Comparison of ENCODE assay signal across 9 mouse cellular contexts in genomic region chr19:53312951-53313683, GRCm38 (mm10). TPM values are rescaled to one million over a fixed set of nuclear protein-coding genes. Genes with fewer than 3 reads are reported as not detected.
DNase-seq lines count a peak whose midpoint lies in the region; ATAC-seq and TF ChIP-seq lines count a peak whose summit lies in the region.
"Had no signal": no experiment of that assay in that cellular context is flagged by ENCODE, and none has a peak within 500 bp of the region (broad histone marks: within the 10 kb centered on the region; RNA-seq: fewer than 3 reads in every experiment).

No protein-coding gene starts in this region.

- H3K4me2 ChIP-seq in forebrain, embryonic 16.5 days (ENCODE audit: low read length): peak overlapping the region; percentile 74
- peak overlapping the region; percentile 94 for H3K4me2 ChIP-seq in lung, embryonic 15.5 days

- TF ChIP-seq CTCF in ES-Bruce4 (IDR thresholded peaks at IDR 0.05; ENCODE audit: low read depth, low read length): no peak
- TF ChIP-seq CTCF in olfactory bulb, adult 2 months (IDR thresholded peaks at IDR 0.05; ENCODE audit: insufficient read depth, low read depth, low read length): no peak

- no peaks in the 10 kb centered on the region for H3K36me3 ChIP-seq in ES-Bruce4 (ENCODE audit: control insufficient read depth, insufficient read depth, low read length, poor library complexity, severe bottlenecking)
- H3K36me3 ChIP-seq in forebrain, embryonic 16.5 days (ENCODE audit: control insufficient read depth, insufficient read depth): no peaks in the 10 kb centered on the region
- no peaks in the 10 kb centered on the region for H3K36me3 ChIP-seq in lung, embryonic 15.5 days

- TF ChIP-seq EP300 in ES-Bruce4 (IDR thresholded peaks at IDR 0.05; ENCODE audit: insufficient read depth, low read depth, low read length): no peak

- intact Hi-C loops in heart, postnatal 25 days (cut with DNase I): loop anchor here (2.0 to 5.0 kb wide), 4 partner anchors 54 to 276 kb away; partner anchors contain the start of gene Add3

- peaks cover 2% of the 10 kb centered on the region for H3K4me1 ChIP-seq in ES-Bruce4 (ENCODE audit: control insufficient read depth, insufficient read depth, low read length)
- H3K4me1 ChIP-seq in forebrain, embryonic 16.5 days (replicated peaks; ENCODE audit: control insufficient read depth, insufficient read depth, low read length): peaks cover 10% of the 10 kb centered on the region
- H3K4me1 ChIP-seq in lung, embryonic 15.5 days: peaks cover 29% of the 10 kb centered on the region
- peaks cover 21% of the 10 kb centered on the region for H3K4me1 ChIP-seq in olfactory bulb, adult 2 months (ENCODE audit: control insufficient read depth, insufficient read depth, low read length)

- no peak for TF ChIP-seq POLR2A in ES-Bruce4 (IDR thresholded peaks at IDR 0.05; ENCODE audit: insufficient read depth, low read length)
- peak; percentile 62; the same call in 1 of the 2 replicates for TF ChIP-seq POLR2A in olfactory bulb, adult 2 months (IDR thresholded peaks at IDR 0.05; ENCODE audit: insufficient read depth, low read depth, low read length)

- under 1% methylated on average over 62 of the region's 63 CpGs for WGBS in forebrain, embryonic 16.5 days
- under 1% methylated on average over 60 of the region's 63 CpGs for WGBS in lung, embryonic 15.5 days
- WGBS in olfactory bulb, adult 2 months: under 1% methylated on average over 63 of the region's 63 CpGs

- peaks cover 4% of the 10 kb centered on the region; the same call in 1 of the 2 replicates for H3K27me3 ChIP-seq in ES-Bruce4 (ENCODE audit: control insufficient read depth, insufficient read depth, low read length, poor library complexity, severe bottlenecking)
- no peaks in the 10 kb centered on the region for H3K27me3 ChIP-seq in forebrain, embryonic 16.5 days (replicated peaks; ENCODE audit: control insufficient read depth, insufficient read depth, low read length)
- no peaks in the 10 kb centered on the region for H3K27me3 ChIP-seq in lung, embryonic 15.5 days

- peak; percentile 14 for ATAC-seq in forebrain, embryonic 16.5 days
- ATAC-seq in lung, embryonic 15.5 days (ENCODE audit: borderline replicate concordance, extremely low read depth, low FRiP score, low TSS enrichment): peak; percentile 24

- H3K9me3 ChIP-seq in ES-Bruce4 (replicated peaks; ENCODE audit: control insufficient read depth, insufficient read depth, low read length, poor library complexity, severe bottlenecking): no peaks in the 10 kb centered on the region
- H3K9me3 ChIP-seq in forebrain, embryonic 16.5 days (ENCODE audit: control insufficient read depth, low read length): no peaks in the 10 kb centered on the region
- no peaks in the 10 kb centered on the region for H3K9me3 ChIP-seq in lung, embryonic 15.5 days

- H3K4me3 ChIP-seq in ES-Bruce4 (ENCODE audit: low read depth, low read length): peak overlapping the region; percentile 85
- peak overlapping the region; percentile 94 for H3K4me3 ChIP-seq in forebrain, embryonic 16.5 days (replicated peaks; ENCODE audit: low read length)
- peak overlapping the region; percentile 93 for H3K4me3 ChIP-seq in lung, embryonic 15.5 days
- H3K4me3 ChIP-seq in olfactory bulb, adult 2 months (ENCODE audit: insufficient read depth, low read depth, low read length): peak overlapping the region; percentile 98

- DNase-seq in cerebellum, adult 11 months: peak; percentile 72
- DNase-seq in heart, postnatal 25 days (ENCODE audit: low spot score): peak; percentile 65
- DNase-seq in layer of hippocampus, adult 8-10 months (ENCODE audit: low spot score in 2 of 2): peak; percentile 76 to 83
- DNase-seq in thymus, postnatal 0 days (ENCODE audit: low spot score): peak; percentile 81

- peak overlapping the region; percentile 89 for H3K9ac ChIP-seq in ES-Bruce4 (ENCODE audit: low read depth, poor library complexity, severe bottlenecking)
- peak overlapping the region; percentile 91 for H3K9ac ChIP-seq in forebrain, embryonic 16.5 days (replicated peaks; ENCODE audit: low read depth, low read length)
- H3K9ac ChIP-seq in lung, embryonic 15.5 days: peak overlapping the region; percentile 64

- H3K27ac ChIP-seq in ES-Bruce4 (ENCODE audit: insufficient read depth, low read length): no peak overlapping the region
- peak overlapping the region; percentile 99 for H3K27ac ChIP-seq in forebrain, embryonic 16.5 days (ENCODE audit: low read length)
- peak overlapping the region; percentile 97 for H3K27ac ChIP-seq in lung, embryonic 15.5 days
- H3K27ac ChIP-seq in olfactory bulb, adult 2 months (ENCODE audit: insufficient read depth, low read depth, low read length): peak overlapping the region; percentile 100

RNA-seq across cellular contexts. Expression of gene Mxi1, which starts 2.8 kb away (rescaled TPM):
- polyA plus RNA-seq in ES-Bruce4 (2011; ENCODE audit: insufficient read depth, insufficient read length, low read depth, missing spikeins): 34.7 and 36.5 TPM in 2 replicates
- 46.7 and 61.4 TPM in 2 replicates for polyA plus RNA-seq in forebrain, embryonic 16.5 days (2015; fragmentation: Nextera tagmentation; extraction: Ambion mirVana)
- total RNA-seq in heart, postnatal 25 days (2021): 10 to 100 TPM; 41.8 to 44.4 TPM
- 10 to 100 TPM; 57.8 to 73.4 (median 65.8) TPM for total RNA-seq in layer of hippocampus, adult 8-10 months (2022)
- polyA plus RNA-seq in lung, embryonic 15.5 days (2015; fragmentation: Nextera tagmentation; extraction: Ambion mirVana): 38.3 and 38.4 TPM in 2 replicates
- not detected in 2 replicates for polyA plus RNA-seq in olfactory bulb, adult 2 months (2012; ENCODE audit: insufficient read depth, insufficient read length, low replicate concordance, missing spikeins)
- 40.5 and 45.0 TPM in 2 replicates for polyA plus RNA-seq in thymus, postnatal 0 days (2015; fragmentation: Nextera tagmentation; extraction: Ambion mirVana)

RNA-seq across cellular contexts. Expression of gene Gm10197, which starts 58.4 kb away (rescaled TPM):
- polyA plus RNA-seq in ES-Bruce4 (2011; ENCODE audit: insufficient read depth, insufficient read length, low read depth, missing spikeins): not detected in 2 replicates
- not detected in 2 replicates for polyA plus RNA-seq in forebrain, embryonic 16.5 days (2015; fragmentation: Nextera tagmentation; extraction: Ambion mirVana)
- not detected for total RNA-seq in heart, postnatal 25 days (2021)
- not detected for total RNA-seq in layer of hippocampus, adult 8-10 months (2022)
- 4.1 TPM in 1 of 2 replicates, not detected in the other for polyA plus RNA-seq in lung, embryonic 15.5 days (2015; fragmentation: Nextera tagmentation; extraction: Ambion mirVana)
- not detected in 2 replicates for polyA plus RNA-seq in olfactory bulb, adult 2 months (2012; ENCODE audit: insufficient read depth, insufficient read length, low replicate concordance, missing spikeins)
- polyA plus RNA-seq in thymus, postnatal 0 days (2015; fragmentation: Nextera tagmentation; extraction: Ambion mirVana): 2.1 and 2.5 TPM in 2 replicates
- polyA plus RNA-seq: gonadal fat pad, adult 2 months had no signal
